Mouse (Mus musculus) kidney, embryonic 16.5 days (tissue): ENCODE data around the gene Kat2b. TPM values are rescaled to one million over a fixed set of nuclear protein-coding genes. Genes with fewer than 3 reads are reported as not detected.
A peak's percentile ranks its signal among the peaks of the same experiment; 100 is the strongest.
"Not testable (repeated sequence)": the region's sequence is repeated elsewhere in the genome, so short reads cannot be mapped to it uniquely, and the experiment has no call there.

Source experiments
- ATAC-seq: fragments of 200-750 bp; cut with Nextera tagmentation; 2 replicates; pipeline ENCODE4 v1.8.0; 2017; ENCODE audit warnings: moderate TSS enrichment; ENCODE audit not compliant: low FRiP score, low TSS enrichment
- H3K27ac ChIP-seq: fragments of 300-500 bp; sonication (generic); 2 replicates; pipeline ENCODE4 v1.5.1; 2014; ENCODE audit warnings: low read length
- H3K27me3 ChIP-seq: fragments of 300-500 bp; sonication (generic); 2 replicates; pipeline ENCODE4 v1.6.1; 2014; ENCODE audit warnings: low read length, control low read depth, mixed read lengths; ENCODE audit not compliant: insufficient read depth
- H3K36me3 ChIP-seq: fragments of 300-500 bp; sonication (generic); 2 replicates; pipeline ENCODE4 v1.6.1; 2014; ENCODE audit warnings: low read length, control low read depth, mixed read lengths; ENCODE audit not compliant: insufficient read depth
- H3K4me1 ChIP-seq: fragments of 300-500 bp; sonication (generic); 2 replicates; pipeline ENCODE4 v1.6.1; 2014; ENCODE audit warnings: low read length, control low read depth, mixed read lengths; ENCODE audit not compliant: insufficient read depth
- H3K4me2 ChIP-seq: fragments of 300-500 bp; sonication (generic); replicated peaks from 2 replicates; pipeline ENCODE4 v1.6.1; 2014; ENCODE audit warnings: low read depth, low read length
- H3K4me3 ChIP-seq: fragments of 300-500 bp; sonication (generic); 2 replicates; pipeline ENCODE4 v1.5.1; 2014; ENCODE audit warnings: mild to moderate bottlenecking, low read length
- H3K9ac ChIP-seq: fragments of 300-500 bp; sonication (generic); replicated peaks from 2 replicates; pipeline ENCODE4 v1.6.1; 2014; ENCODE audit warnings: low read length
- H3K9me3 ChIP-seq: fragments of 300-500 bp; sonication (generic); 2 replicates; pipeline ENCODE4 v1.6.1; 2016; ENCODE audit warnings: low read length, control low read depth
- WGBS: fragments of 180-500 bp; shearing (Covaris S2); extraction: QIAGEN DNeasy Blood & Tissue Kit; methylation state at CpG from one replicate; pipeline ENCODE4 v1.1.7; 2014; 5-methylcytosine and 5-hydroxymethylcytosine counted together
- polyA plus RNA-seq: library from polyadenylated mRNA; unstranded; fragments of >200 nt; fragmentation: Nextera tagmentation; extraction: Ambion mirVana; gene quantifications from 2 replicates; pipeline ENCODE4 v1.2.1, GENCODE M21; 2015

The Kat2b gene
- polyA plus RNA-seq, 1 experiment from 2014 or later = 3.8 TPM

DNA sequence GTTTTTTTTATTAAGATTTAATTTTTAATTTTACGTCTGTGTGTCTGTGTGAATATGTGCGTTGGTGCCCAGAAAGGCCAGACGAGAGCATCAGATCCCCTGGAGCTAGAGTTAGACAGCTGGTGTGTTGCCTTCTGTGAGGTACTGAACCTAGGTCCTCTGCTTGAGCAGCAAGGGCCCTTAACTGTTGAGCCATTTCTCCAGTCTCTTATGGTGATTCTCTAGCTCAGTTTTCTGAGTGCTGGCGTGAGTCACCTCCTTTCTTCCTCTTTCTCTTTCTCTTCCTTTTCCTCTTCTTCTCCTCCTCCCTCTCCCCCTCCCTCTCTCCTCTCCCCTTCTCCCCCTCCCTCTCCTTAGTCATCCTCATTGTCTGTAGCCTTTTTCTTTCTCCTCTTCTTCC is 27.9 kb downstream of the Kat2b start:
- 77% methylated on average over 4 of the region's 4 CpGs for WGBS
- H3K4me2 ChIP-seq = no peak overlapping the region
- ATAC-seq = no peak
- no peaks in the 10 kb centered on the region for H3K27me3 ChIP-seq
- H3K4me1 ChIP-seq = 0 out of 2 replicates have a peak, but pooled peaks cover 5% of the 10 kb centered on the region
- no peaks in the 10 kb centered on the region for H3K36me3 ChIP-seq
- no peak overlapping the region for H3K4me3 ChIP-seq
- no peak overlapping the region for H3K27ac ChIP-seq
- no peaks in the 10 kb centered on the region for H3K9me3 ChIP-seq
- H3K9ac ChIP-seq = no peak overlapping the region

DNA sequence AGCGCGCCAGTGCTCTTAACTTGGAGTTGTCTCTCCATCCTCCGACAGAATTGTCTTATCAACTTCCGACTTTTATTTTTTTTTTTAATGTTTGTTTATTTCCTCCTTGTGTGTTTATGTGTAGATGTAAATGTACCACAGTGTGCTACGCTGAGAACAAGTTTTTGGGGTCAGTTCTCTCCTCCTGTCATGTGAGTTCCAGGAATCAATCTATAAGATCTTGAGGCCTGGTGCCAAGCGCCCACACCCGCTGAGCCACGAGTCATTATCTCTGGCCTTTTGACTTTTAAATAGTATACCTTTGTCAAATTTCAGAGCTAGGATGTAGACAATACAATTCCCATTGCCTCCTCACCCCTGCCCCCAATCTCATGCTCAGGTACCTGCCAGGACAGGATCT is 28.9 kb downstream of the Kat2b start:
- ATAC-seq = no peak
- Histone ChIP-seq H3K4me2 (no peak overlapping the region), H3K9me3 (no peaks in the 10 kb centered on the region), H3K9ac (no peak overlapping the region), H3K4me3 (no peak overlapping the region), H3K27me3 (no peaks in the 10 kb centered on the region), H3K27ac (no peak overlapping the region), H3K4me1 (0 out of 2 replicates have a peak, but pooled peaks cover 5% of the 10 kb centered on the region), H3K36me3 (no peaks in the 10 kb centered on the region)
- WGBS = 86% methylated on average over 8 of the region's 8 CpGs

DNA sequence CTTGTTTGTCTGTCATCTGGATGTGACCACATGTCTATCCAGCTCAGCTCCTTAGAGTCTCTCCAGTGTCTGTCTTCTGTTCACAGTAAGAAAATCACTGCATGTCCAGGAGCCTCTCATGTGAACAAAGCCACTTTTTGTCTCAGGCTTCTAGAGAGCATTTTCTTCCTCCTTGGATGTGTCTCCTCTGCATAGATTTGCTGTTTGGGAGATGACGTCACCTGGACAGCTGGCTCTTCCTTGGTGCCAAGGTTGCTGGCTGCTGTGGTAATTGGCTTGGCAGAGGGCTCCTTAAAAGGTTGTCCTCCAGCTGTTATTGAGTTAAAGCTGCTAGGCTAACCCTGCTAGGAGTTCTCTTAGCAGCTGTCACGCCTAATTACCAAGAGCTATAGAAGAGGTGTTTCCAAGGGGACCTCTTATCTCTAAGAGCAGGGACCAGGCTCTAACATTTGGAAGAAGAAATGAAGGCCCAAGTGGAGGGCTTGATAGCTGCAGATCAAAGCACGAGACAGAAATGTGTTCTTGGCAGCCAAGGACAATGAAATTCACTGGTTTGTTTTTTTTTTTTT is 29.7 kb downstream of the Kat2b start:
- 50% methylated on average over 3 of the region's 3 CpGs for WGBS
- Histone ChIP-seq H3K27me3 (no peaks in the 10 kb centered on the region), H3K4me2 (no peak overlapping the region), H3K36me3 (no peaks in the 10 kb centered on the region), H3K4me1 (0 out of 2 replicates have a peak, but pooled peaks cover 5% of the 10 kb centered on the region), H3K9me3 (no peaks in the 10 kb centered on the region), H3K4me3 (no peak overlapping the region), H3K9ac (no peak overlapping the region), H3K27ac (no peak overlapping the region)
- ATAC-seq = 0 out of 2 replicates have a peak, but pooled peaks have one; percentile 35

DNA sequence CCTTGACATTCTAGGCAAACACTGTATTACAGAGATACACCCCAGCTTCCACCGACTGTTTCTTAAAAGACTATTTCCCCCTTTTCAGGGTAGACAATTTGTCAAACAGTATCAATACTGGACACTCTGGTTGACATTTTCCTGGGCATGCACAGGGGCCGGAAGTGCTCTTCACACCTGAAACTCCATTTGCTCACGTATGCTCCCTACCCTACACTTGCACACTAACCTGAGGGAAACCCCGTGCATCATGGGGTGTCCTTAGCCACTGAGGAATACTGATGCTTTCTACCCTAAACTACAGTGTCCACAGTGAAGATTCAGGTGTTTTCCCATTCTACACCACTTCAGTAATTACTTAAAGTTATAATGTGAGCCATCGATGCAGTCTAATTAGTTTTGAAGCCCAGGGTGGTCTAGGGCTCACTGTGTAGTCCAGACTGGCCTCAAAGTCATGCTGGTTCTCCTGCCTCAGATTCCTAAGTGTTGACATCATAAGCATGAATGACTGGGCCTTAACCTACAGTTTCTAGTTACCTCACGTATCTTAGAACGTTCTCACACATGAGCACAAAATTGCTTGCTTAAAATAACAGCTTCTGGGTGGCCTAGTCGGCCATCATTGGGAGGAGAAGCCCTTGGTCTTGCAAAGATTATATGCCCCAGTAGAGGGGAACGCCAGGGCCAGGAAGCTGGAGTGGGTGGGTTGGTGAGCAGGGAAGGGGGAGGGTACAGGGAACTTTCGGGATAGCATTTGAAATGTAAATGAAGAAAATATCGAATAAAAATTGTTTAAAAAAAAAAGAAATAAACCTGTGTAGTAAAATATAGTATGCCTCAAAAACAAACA is 30.5 kb downstream of the Kat2b start:
- peak; percentile 71; the same call in 1 of the 2 replicates for ATAC-seq
- WGBS = 65% methylated on average over 11 of the region's 11 CpGs

DNA sequence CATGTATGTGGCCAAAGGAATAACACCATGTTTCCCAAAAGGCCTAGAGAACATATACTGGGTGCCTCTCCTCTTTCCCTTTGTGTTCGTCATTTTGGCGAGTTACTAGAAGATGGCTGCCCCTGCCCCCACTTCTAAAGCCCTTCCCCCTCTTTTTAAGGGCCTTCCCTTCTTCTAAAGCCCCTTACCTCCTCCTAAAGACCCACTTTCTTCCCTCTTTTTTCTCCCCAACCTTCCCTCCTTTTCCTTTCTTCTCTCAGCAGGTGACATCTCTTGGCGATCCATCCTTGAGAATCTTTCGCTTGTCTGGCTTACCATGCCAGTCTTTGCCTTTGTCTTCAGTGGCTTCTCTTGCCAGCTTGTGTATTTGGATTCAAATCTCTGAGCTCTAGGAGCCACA is 31.9 kb downstream of the Kat2b start:
- Histone ChIP-seq H3K27ac (no peak overlapping the region), H3K36me3 (no peaks in the 10 kb centered on the region), H3K9ac (no peak overlapping the region), H3K9me3 (no peaks in the 10 kb centered on the region), H3K27me3 (no peaks in the 10 kb centered on the region), H3K4me3 (no peak overlapping the region), H3K4me1 (0 out of 2 replicates have a peak, but pooled peaks cover 5% of the 10 kb centered on the region), H3K4me2 (no peak overlapping the region)
- no peak for ATAC-seq
- 94% methylated on average over 4 of the region's 4 CpGs for WGBS

More for the DNA sequence above, 30.5 kb downstream of the Kat2b start:
- Histone ChIP-seq H3K4me3 (no peak overlapping the region), H3K9ac (no peak overlapping the region), H3K9me3 (no peaks in the 10 kb centered on the region), H3K27me3 (no peaks in the 10 kb centered on the region), H3K4me1 (0 out of 2 replicates have a peak, but pooled peaks cover 5% of the 10 kb centered on the region), H3K4me2 (no peak overlapping the region), H3K36me3 (no peaks in the 10 kb centered on the region), H3K27ac (0 out of 2 replicates have a peak overlapping the region, but pooled peaks have one; percentile 8)

DNA sequence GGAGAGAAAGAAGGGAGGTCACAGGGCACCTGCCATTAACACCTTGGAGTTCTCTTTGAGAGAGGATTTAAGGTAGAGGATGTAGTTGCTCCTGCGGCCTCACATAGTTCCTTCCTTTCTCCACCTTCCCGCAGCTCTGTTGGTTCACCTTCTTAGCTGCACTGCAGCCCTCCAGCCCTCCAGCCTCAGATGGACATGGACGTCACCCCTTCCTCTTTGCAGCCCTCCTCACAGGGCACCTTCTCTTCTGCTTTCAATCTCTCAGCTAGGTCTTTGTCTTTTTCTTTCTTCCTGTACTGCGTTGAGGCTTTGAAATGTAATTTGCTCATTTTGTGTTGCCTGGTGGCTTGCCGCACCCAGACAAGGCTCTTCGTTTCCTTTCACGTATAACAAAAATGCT is 36.6 kb downstream of the Kat2b start:
- not testable (repeated sequence) for H3K9me3 ChIP-seq, H3K9ac ChIP-seq, H3K4me2 ChIP-seq, H3K36me3 ChIP-seq, H3K4me1 ChIP-seq, H3K27me3 ChIP-seq, H3K27ac ChIP-seq, H3K4me3 ChIP-seq, ATAC-seq
- WGBS = no CpG with 5 or more reads among the region's 7 CpGs

DNA sequence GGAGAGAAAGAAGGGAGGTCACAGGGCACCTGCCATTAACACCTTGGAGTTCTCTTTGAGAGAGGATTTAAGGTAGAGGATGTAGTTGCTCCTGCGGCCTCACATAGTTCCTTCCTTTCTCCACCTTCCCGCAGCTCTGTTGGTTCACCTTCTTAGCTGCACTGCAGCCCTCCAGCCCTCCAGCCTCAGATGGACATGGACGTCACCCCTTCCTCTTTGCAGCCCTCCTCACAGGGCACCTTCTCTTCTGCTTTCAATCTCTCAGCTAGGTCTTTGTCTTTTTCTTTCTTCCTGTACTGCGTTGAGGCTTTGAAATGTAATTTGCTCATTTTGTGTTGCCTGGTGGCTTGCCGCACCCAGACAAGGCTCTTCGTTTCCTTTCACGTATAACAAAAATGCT is 39.4 kb downstream of the Kat2b start:
- not testable (repeated sequence) for H3K4me2 ChIP-seq, H3K9me3 ChIP-seq, H3K36me3 ChIP-seq, H3K27ac ChIP-seq, H3K27me3 ChIP-seq, H3K4me1 ChIP-seq, H3K9ac ChIP-seq, ATAC-seq, H3K4me3 ChIP-seq
- WGBS = no CpG with 5 or more reads among the region's 7 CpGs

DNA sequence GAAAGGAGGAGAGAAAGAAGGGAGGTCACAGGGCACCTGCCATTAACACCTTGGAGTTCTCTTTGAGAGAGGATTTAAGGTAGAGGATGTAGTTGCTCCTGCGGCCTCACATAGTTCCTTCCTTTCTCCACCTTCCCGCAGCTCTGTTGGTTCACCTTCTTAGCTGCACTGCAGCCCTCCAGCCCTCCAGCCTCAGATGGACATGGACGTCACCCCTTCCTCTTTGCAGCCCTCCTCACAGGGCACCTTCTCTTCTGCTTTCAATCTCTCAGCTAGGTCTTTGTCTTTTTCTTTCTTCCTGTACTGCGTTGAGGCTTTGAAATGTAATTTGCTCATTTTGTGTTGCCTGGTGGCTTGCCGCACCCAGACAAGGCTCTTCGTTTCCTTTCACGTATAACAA is 42.3 kb downstream of the Kat2b start:
- not testable (repeated sequence) for H3K4me1 ChIP-seq, H3K27me3 ChIP-seq, H3K4me2 ChIP-seq

DNA sequence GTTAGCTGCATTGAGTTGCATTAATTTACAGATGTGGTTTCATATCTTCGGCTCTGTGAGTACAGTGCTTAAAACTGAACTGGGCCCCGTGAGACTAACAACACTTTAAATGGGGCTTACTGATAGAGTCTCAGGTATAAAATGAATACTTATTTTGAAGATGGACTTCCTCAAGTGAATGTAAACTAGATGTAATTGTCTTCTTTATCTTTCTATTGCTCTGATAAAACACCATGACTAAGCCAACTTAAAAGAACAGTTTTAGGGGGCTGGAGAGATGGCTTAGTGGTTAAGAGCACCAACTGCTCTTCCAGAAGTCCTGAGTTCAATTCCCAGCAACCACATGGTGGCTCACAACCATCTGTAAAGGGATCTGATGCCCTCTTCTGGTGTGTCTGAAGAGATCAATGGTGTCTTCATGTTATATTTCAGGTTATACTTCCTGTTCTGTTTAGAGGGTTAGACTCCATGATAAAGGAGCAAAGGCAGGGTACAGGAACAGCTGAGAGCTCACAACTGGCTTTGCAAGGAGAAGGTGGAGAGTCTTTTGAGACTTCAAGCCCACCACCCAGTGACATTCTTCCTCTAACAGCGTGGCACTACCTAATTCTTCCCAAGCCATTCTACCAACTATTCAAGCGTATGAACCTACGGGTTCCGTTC is 50.8 kb downstream of the Kat2b start:
- no peaks in the 10 kb centered on the region for H3K27me3 ChIP-seq
- no peak overlapping the region for H3K9ac ChIP-seq
- no peak overlapping the region for H3K27ac ChIP-seq
- no peaks in the 10 kb centered on the region for H3K4me1 ChIP-seq
- no peak overlapping the region for H3K4me3 ChIP-seq
- ATAC-seq = no peak
- H3K36me3 ChIP-seq = 0 out of 2 replicates have a peak, but pooled peaks cover 10% of the 10 kb centered on the region
- no peaks in the 10 kb centered on the region for H3K9me3 ChIP-seq
- WGBS = 96% methylated on average over 6 of the region's 6 CpGs
- H3K4me2 ChIP-seq = no peak overlapping the region

More for the DNA sequence above, 42.3 kb downstream of the Kat2b start:
- peaks cover 16% of the 10 kb centered on the region; the same call in 1 of the 2 replicates for H3K36me3 ChIP-seq
- H3K9ac ChIP-seq, H3K4me3 ChIP-seq, H3K27ac ChIP-seq, ATAC-seq, H3K9me3 ChIP-seq: not testable (repeated sequence)
- WGBS = no CpG with 5 or more reads among the region's 7 CpGs
